Mouse (Mus musculus): ENCODE results near the gene Gatd1.
"Not testable (repeated sequence)": the region's sequence is repeated elsewhere in the genome, so short reads cannot be mapped to it uniquely, and the experiment has no call there.

The Gatd1 gene

DNA sequence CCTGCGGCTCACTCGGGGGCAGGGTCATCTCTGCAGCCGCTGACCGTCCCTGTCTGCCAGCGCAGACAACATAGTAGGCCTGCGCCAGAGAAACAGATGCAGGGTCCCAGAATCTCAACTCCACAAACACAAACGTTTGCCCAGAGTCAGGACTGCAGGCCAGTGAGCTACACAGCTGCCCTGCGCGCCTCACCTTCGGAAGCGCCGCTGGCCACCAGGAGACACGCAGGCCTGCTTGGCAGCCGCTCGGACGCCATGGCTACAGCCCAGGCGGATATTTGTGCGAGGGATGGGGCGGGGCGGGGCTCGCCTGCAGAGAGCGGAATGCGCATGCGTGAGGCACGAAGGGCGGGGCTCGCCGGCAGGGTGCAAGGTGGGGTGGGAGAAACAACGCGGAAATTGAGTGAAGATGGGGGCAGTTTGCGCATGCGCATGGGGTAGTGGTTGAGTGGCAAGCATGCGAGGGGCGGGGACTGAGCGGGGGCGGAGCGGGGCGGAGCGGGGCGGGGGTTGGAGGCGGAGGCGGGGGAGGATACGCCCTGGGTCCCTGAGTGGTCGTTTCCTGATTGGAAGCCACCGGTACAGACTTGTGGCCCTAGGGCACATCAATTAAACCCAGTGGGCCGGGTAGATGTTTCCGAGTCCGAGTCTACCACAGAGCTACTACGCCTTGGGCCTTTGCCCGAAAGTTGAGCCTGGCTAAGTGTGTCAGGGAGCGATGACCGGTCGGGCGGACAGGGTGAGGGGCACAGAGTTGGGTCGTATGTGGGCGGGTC, at the start of gene Gatd1:
Gatd1 (minus strand) TSS at position 328 of the 776 bp plus-strand sequence.
- peak; percentile 98 for DNase-seq (ENCODE audit: low read depth, low spot score)

DNA sequence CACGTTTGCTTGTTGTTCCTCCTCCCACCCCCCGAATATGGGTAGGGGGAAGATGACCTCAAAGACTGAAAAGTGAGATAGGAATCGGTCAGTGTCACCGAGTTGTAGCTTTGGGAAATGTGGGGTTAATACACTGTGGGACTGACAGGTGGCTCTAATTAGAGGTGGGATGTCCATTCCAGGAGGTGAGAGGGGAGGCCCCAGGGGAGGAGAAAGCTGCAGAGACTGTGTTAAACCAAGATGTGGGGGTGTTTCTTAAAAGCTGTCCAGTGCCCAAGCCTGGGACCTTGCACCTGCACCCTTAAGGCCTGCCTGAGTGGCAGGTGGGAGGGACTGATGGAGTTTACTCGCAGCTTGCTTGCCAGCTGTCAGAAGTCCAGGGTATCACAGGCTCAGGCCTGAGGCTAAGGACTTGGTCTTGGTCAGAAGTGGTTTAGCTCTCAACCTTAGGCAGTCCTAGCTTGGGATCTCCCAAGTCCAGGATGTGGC, 48.4 kb upstream of the Gatd1 start:
- DNase-seq (ENCODE audit: low read depth, low spot score), result no peak

DNA sequence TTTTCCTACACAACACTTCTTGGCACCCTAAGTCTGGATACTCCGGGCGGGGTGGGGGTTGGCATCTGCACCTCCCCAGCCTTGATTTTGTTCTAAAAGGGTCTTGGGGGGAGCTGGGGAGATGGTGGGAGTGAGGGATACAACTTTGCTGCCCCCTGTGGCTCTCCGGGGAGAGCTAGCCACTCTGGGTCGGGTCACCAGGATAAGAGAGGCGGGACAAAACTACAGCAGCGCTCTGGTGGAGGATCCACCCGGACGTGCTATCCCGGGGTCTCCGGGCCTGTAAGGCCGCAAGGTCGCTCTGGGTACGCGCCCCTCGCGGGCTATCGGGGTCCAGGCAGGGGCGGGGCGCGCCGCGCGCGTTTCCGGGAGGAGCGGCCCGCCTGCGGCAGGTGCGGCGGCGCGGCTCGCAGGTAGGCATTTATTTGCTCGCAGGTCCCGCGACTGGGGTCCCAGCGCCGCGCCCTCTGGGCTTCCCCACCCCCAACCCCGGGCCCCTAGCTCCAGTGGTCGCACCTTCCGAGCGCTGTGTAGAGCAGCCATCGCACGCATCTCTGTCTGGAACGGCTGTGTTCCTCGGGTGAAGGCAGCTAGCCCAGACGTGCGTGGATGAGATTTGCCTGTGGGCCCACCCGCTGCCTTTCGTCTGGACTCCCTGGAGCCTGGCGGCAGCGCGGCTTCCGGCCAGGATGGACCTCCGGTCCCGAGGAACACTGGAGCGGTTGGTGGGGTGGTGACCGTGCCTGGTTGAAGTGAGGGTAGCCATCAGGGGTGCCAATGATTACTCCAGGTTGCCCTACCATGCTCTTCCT, 47.8 kb upstream of the Gatd1 start:
- no peak for DNase-seq (ENCODE audit: low read depth, low spot score)

DNA sequence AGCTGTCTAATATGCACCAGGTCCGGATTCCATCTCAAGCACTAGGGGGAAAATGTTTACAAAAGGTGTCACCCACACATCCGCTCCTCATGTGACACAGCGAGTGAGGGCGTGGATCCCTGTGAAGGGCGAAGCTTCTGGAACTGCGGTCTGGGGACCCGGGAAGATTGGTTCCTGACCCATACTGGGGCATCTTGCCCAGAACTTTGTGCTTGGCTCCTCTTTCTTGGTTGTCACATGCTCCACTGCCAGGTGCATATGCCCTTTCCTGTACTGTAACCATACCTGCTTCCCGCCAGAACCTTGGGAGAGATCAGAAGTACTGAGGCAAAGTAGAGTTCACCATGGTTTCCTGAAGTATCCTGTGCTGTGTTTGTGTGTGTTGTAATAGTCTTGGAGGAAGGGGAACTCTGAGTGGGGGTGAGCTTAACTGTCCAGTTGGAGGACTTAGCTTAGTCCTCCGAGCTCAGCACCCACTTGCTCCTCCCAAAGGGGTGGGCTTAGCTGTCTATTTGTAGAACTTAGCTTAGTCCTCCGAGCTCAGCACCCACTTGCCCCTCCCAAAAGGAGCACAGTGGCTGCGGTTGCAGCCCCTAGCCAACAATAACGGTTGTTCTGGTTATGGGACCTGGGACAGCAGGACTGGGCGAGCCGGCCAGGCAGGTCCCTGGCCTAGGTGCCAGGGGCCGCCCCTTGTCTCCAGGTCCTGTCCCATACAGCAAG, 46.6 kb upstream of the Gatd1 start, which contains the start of gene Cracr2b:
Cracr2b (plus strand) TSS at position 704 of the 723 bp plus-strand sequence.
- DNase-seq (ENCODE audit: low read depth, low spot score), result no peak

DNA sequence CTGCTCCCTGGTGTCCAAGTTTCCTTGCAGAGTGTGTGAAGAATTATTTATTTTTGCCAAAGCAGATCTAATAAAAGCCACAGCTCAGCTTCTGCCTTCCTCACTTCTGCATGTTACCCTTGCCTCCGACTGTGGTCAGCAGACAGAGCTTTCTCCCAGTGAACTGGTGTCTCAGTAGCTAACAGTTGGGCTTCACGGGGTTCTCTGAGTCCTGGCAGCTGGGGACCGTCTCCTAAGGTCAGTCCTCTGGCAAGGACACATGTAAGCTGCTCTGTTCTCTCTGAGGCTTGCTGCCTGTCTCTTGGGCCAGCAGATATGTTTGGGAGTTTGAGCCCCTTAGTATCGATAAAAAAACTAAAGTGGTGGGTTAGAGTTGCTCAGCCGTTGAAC, 46.1 kb upstream of the Gatd1 start:
- no peak for DNase-seq (ENCODE audit: low read depth, low spot score)

DNA sequence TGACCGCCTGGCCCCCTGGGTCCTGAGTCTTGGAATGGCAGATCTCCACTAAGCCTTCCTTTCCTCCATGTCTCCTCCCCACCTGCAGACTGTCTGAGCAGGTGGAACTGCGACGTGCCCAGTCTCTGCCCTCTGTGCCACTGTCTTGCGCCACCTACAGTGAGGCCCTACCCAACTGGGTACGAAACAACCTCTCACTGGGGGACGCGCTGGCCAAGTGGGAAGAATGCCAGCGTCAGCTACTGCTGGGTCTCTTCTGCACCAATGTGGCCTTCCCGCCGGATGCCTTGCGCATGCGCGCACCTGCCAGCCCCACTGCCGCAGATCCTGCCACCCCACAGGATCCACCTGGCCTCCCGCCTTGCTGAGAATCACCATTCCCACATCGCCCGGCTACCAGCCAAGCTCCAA, 45.4 kb upstream of the Gatd1 start:
- no peak for DNase-seq (ENCODE audit: low read depth, low spot score)

DNA sequence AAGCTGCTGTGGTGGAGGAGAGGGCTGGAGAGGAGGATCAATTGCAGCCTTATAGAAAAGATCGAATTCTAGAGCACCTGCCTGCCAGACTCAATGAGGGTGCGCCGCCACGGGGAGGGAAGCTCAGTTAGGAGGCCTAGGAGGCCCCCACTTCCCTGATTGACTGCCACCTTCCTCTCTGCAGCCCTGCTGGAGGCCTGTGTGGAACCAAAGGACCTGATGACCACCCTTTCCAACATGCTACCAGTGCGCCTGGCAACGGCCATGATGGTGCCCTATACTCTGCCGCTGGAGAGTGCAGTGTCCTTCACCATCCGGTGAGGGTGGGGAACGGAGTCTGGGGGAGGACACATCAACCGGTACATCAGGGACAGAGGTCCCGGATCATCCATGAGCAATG, 44.7 kb upstream of the Gatd1 start:
- DNase-seq (ENCODE audit: low read depth, low spot score), result no peak

DNA sequence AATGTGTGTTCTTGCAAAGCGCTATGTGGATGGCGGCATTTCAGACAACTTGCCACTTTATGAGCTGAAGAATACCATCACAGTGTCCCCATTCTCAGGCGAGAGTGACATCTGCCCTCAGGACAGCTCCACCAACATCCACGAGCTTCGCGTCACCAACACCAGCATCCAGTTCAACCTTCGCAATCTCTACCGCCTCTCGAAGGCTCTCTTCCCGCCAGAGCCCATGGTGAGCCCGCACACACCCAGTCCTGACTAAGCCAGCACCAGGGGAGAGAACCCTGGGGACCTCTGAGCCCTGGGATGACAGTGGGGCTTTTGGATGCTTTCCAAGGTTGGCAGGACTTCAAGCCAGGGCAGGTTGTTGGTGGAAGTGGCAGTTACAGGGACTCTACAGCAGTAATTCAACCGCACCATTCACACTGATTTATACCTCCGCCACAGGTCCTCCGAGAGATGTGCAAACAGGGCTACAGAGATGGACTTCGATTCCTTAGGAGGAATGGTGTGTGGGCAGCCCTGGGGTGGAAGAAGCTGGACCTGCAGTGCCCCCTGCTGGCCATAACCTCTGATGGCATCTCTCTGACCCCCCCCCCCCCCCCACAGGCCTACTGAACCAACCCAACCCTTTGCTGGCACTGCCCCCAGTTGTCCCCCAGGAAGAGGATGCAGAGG, 44.2 kb upstream of the Gatd1 start:
- no peak for DNase-seq (ENCODE audit: low read depth, low spot score)

DNA sequence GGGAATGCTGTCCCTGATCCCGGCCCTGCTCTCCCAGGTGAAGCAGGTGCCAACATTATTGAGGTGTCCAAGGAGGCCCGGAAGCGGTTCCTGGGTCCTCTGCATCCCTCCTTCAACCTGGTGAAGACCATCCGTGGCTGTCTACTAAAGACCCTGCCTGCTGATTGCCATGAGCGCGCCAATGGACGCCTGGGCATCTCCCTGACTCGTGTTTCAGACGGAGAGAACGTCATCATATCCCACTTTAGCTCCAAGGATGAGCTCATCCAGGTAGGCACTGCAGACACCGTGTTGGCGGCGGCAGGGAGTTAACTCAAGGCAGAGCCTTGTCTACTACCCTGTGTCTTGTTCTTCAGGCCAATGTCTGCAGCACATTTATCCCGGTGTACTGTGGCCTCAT, 43.3 kb upstream of the Gatd1 start:
- no peak for DNase-seq (ENCODE audit: low read depth, low spot score)

DNA sequence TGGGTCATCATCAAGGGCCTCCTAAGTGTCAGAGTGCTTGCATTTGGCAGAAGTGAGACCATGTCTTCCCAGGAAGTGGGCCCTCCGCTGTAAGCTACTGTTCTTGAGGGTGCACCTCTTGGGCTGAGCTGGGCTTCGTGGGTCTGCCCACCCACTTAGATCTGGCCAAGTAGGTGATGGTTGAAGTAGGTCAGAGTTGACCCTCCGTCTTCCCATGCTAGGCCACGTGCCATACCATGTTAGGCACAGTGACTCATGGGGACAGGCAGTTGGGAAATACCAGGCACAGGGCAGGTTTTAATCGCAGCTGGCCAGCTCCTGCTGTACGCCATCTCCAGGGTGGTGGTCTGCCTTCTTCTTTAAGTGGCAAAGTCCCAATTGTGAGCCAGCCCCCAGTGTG, 42.8 kb upstream of the Gatd1 start:
- DNase-seq (ENCODE audit: low read depth, low spot score), result no peak

DNA sequence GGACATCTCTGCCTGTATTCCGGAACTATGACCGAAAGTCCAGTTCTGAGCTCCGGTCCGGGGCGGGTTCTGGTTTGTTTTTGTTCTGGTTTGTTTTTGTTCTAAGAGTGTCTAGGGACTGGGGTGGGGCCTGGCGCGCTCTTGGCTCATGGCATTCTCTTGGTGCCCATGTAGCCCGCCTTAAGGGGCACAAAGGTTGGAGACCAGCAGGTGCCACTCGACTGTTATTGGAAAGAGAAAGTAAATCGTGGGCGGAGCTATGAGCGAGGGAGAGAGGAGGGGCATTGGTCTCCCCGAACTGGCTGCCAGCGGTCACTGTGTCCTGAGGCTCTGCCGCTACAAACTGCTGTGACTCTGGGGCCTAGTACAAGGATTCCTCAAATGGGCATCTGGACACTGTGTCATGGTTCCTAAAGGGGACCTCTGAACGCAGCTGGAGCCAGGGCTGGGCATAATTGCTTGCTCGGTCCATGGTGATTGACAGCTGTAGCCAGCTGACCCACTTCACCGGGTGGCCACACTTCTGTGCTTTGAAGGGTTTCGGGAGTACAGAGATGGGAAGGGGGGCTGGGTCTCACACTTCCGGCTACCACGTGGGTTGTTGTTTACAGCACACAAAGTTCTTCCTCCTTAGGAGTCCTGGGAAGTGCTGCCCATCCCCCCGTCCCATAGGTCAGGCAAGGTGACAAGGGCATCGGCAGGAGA, 41.8 kb upstream of the Gatd1 start:
- DNase-seq (ENCODE audit: low read depth, low spot score), result no peak

DNA sequence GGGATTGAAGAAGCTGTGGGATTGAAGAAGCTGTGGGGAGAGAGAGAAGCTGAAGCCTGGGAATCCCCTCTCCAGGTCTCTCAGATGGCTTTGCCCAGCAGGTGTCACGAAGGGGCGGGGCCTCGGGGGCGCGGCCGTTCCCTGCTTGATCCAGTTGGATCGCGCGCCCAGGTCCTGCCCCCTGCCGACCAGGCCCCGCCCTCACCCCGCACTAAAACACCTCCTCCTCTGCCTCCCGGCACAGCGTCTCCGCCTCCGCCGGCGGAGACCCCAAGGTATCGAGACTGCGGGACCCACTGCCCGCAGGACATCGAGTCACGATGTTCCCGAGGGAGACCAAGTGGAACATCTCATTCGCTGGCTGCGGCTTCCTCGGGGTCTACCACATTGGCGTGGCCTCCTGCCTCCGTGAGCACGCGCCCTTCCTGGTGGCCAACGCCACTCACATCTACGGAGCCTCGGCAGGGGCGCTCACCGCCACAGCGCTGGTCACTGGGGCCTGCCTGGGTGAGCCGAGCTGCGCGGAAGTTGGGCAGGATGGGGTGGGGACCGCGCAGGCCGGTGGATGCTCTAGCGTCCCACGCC, 41.1 kb upstream of the Gatd1 start, which contains the start of gene Pnpla2:
Pnpla2 (plus strand) TSS at position 232 of the 585 bp plus-strand sequence.
- DNase-seq (ENCODE audit: low read depth, low spot score), result no peak

DNA sequence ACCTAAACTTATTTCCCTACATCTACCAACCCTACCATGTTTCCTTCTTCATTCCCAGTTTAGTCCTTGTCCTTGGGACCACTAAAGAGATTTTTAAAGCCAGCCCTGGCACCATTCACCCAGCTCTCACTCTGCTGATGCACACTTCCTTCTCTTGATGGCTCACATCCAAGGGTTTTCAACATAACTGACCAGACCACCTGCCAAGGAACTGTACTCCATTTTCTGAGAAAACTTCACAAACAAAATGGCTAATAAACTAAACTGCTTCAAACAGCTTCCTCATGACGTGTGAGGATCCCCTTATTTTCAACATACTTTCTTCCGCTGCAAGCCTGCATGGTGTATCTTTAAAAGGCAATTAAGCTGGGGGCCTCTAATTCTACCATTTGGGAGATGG, 39.7 kb upstream of the Gatd1 start:
- DNase-seq (ENCODE audit: low read depth, low spot score), result no peak

DNA sequence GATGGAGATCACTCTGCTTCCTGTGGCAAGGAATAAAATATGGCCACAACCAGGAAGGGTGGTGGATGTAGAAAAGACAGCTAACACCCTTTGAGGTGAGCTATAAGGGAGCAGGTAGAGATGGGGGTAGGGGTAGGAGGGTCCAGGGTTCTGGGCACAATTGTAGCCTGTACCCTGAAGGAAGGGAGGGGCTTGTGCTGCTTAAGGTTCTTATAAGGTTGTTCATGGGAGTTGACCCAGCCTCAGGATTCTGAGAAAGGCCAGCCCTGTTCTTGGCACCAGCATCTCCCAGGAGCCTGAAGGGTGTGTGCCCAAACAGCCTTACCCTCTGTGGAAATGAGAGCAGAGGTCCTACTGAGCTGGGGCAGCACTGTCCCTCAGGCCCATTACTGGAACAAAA, 38.0 kb upstream of the Gatd1 start:
- no peak for DNase-seq (ENCODE audit: low read depth, low spot score)

DNA sequence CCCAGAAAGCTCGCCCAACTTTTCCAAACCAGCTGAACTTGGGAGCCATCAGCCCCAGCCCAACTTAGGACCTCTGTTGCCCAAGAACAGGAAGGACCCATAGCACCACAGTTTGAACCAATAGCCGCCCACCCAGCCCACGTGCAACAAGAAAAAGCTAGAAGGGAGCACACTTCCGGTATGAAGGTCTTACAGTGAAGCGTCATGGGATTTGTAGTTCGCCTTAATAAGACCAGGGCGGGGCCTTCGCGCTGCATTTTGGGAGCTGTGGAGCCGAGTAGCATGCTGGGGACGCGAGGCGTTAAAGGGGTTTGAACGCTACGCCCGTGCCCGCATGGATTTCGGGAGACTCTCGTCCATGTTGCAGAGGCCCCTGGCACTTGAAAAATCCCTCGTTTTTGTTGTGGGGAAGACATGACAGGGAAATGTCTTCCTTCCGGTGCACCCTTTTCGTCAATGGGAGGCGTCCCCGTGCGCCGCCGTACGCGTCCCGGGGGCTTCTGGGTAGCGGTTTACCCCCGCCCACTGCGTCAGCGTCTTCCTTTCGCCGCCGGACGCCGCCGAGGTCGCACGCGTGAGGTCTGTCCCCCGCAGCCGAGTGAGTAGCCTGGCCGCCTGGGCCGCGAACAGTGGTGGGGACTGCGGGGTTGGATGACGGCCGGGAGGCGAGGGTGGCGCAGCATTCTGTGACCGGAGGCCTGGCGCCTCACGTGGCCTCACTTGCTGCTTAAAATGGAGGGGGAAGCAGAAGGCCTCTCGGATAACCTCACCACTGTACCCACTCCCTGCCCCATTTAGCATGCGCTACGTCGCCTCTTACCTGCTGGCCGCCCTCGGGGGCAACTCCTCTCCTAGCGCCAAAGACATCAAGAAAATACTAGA, 33.4 kb upstream of the Gatd1 start, which contains the start of gene Rplp2:
Rplp2 (plus strand) TSS at position 261 of the 882 bp plus-strand sequence.
- peak; percentile 93 for DNase-seq (ENCODE audit: low read depth, low spot score)

DNA sequence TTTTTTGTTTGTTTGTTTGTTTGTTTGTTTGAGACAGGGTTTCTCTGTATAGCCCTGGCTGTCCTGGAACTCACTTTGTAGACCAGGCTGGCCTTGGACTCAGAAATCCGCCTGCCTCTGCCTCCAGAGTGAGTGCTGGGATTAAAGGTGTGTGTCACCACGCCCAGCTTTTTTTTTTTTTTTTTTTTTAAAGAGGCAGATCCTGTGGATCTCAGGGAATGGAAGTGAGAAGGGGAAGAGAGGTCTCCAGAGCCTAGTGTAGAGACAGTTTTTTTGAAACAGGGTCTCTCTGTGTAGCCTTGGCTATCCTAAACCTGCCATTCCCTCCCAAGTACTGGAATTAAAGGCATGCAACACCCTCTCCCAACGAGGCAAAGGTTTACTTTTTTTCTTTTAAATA, 32.4 kb upstream of the Gatd1 start:
- not testable (repeated sequence) for DNase-seq (ENCODE audit: low read depth, low spot score)

DNA sequence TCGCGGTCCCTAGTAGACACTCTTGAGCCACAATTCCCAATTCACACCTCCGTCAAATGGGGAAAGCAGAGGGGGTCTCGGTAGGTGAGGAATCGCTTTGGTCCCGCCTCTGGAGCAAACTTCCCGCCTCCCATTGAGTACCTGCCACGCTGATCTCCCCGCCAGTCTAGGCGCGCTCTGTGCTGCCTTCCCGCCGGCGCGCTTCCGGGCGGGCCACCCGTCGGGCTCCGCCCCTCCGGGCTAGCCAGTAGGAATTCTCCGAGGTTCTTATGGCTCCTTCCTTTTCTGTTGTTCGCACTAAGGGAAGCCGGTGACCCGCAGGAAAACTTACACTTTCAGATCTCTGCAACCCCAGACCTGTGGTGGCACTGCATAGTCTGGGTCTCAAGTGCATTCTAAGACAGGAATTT, 29.9 kb upstream of the Gatd1 start, which contains the start of gene Pidd1:
Pidd1 (minus strand) TSS at position 198 of the 410 bp plus-strand sequence.
- DNase-seq (ENCODE audit: low read depth, low spot score), result no peak

DNA sequence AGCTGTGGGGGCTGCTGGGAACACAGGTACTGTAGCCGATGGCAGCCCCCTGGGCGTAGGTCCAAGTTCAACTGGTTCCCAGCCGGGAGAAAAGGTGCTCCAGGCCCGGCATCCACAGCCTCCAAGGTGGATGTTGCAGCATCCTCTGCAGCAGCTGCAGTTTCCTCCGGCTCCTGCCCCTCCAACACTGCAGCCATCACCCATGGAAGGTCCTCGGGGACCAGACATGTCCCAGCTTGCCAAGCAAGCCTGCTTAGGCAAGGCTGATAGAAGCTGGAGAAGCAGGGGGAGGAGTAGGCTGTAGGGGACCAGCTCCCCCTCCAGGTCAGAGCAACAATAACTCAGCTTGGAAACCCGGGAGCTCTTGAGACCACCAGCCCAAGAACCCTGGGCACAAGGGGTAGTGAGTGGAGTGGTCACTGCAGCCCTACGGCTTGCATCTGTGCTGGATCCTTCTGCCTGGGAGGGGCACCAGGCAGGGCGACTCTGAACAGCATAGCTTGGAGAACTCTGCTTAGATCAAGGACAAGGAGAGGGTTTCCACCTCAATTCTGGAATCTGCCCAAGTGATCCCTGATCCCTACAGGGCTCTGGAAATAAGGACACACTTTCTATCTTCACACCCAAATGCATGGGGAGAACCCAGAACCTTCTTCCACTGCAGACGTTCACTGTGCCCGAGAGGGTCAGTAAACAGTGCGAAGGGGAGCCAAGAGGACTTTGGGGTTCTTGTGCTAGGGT, 29.3 kb upstream of the Gatd1 start:
- DNase-seq (ENCODE audit: low read depth, low spot score), result no peak

Data from brain, embryonic 18.5 days (tissue).